Mouse (Mus musculus) midbrain, postnatal 0 days (tissue): ENCODE results near the gene Casz1. TPM values are rescaled to one million over a fixed set of nuclear protein-coding genes. Genes with fewer than 3 reads are reported as not detected.

ENCODE experiments used
- ATAC-seq: fragments of 200-750 bp; cut with Nextera tagmentation; 2 replicates; pipeline ENCODE4 v1.8.0; 2017; ENCODE audit warnings: moderate number of reproducible peaks, mild to moderate bottlenecking, moderate TSS enrichment, moderate library complexity; ENCODE audit not compliant: low FRiP score
- DNase-seq: peaks from one replicate; pipeline ENCODE4 v3.0.0-alpha.2; 2015; ENCODE audit warnings: low spot score
- H3K27ac ChIP-seq: fragments of 300-500 bp; sonication (generic); 2 replicates; pipeline ENCODE4 v1.5.1; 2014; ENCODE audit warnings: low read depth, mild to moderate bottlenecking, low read length, mixed read lengths
- H3K27me3 ChIP-seq: fragments of 300-500 bp; sonication (generic); 2 replicates; pipeline ENCODE4 v1.6.1; 2014; ENCODE audit warnings: low read length, control low read depth, mixed read lengths; ENCODE audit not compliant: insufficient read depth
- H3K36me3 ChIP-seq: fragments of 300-500 bp; sonication (generic); 2 replicates; pipeline ENCODE4 v1.6.1; 2014; ENCODE audit warnings: low read length, control low read depth, mixed read lengths; ENCODE audit not compliant: insufficient read depth
- H3K4me1 ChIP-seq: fragments of 300-500 bp; sonication (generic); 2 replicates; pipeline ENCODE4 v1.6.1; 2014; ENCODE audit warnings: mild to moderate bottlenecking, control low read depth, antibody characterized with exemption, low read length, mixed read lengths; ENCODE audit not compliant: insufficient read depth
- H3K4me2 ChIP-seq: fragments of 300-500 bp; sonication (generic); 2 replicates; pipeline ENCODE4 v1.6.1; 2014; ENCODE audit warnings: low read depth, mild to moderate bottlenecking, low read length, mixed read lengths; ENCODE audit not compliant: poor library complexity, severe bottlenecking
- H3K4me3 ChIP-seq: fragments of 300-500 bp; sonication (generic); 2 replicates; pipeline ENCODE4 v1.5.1; 2014; ENCODE audit warnings: low read depth, mild to moderate bottlenecking, low read length, moderate library complexity
- H3K9ac ChIP-seq: fragments of 300-500 bp; sonication (generic); replicated peaks from 2 replicates; pipeline ENCODE4 v1.6.1; 2014; ENCODE audit warnings: mild to moderate bottlenecking, low read length, moderate library complexity, mixed read lengths; ENCODE audit not compliant: poor library complexity, severe bottlenecking
- H3K9me3 ChIP-seq: fragments of 300-500 bp; sonication (generic); 2 replicates; pipeline ENCODE4 v1.6.1; 2016; ENCODE audit warnings: low read length, control low read depth
- CTCF ChIP-seq: IDR thresholded peaks from 2 replicates; pipeline ENCODE4 v1.5.1; 2016; ENCODE audit warnings: antibody characterized with exemption, mild to moderate bottlenecking
- WGBS: fragments of 180-500 bp; shearing (Covaris S2); extraction: QIAGEN DNeasy Blood & Tissue Kit; methylation state at CpG from one replicate; pipeline ENCODE4 v1.1.7; 2014; 5-methylcytosine and 5-hydroxymethylcytosine counted together
- polyA plus RNA-seq: library from polyadenylated mRNA; unstranded; fragments of >200 nt; fragmentation: Nextera tagmentation; extraction: Ambion mirVana; gene quantifications from 2 replicates; pipeline ENCODE4 v1.2.1, GENCODE M21; 2015
- total RNA-seq: library from RNA; depleted of rRNA; stranded (reverse); fragments of >200 nt; gene quantifications from 2 replicates; pipeline ENCODE4 v1.2.3, GENCODE M21; 2014

Gene Casz1
- total and polyA plus RNA-seq, 2 experiments from 2014 or later = 2.0 to 3.7 TPM

DNA sequence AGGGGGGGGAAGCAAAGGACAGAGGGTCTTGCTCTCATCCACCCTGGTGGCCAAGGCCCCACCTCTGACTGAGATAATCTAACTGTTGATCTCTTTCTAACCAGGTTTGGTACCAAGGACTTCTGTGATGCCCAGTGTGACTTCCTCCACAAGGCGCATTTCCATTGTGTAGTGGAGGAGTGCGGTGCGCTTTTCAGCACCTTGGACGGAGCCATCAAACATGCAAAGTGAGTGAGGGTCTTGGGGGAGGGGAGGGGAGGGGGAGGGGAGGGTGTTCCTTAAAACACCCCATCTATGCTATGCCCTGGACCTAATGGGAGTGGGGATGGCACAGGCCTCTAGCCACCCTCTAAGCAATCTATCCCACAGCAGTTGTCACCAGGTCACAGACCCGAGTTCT is 138.9 kb downstream of the Casz1 start:
- Histone ChIP-seq H3K36me3 (no peaks in the 10 kb centered on the region), H3K9ac (no peak overlapping the region), H3K4me1 (peaks cover 10% of the 10 kb centered on the region), H3K9me3 (no peaks in the 10 kb centered on the region), H3K27ac (no peak overlapping the region), H3K27me3 (peaks cover 3% of the 10 kb centered on the region), H3K4me2 (no peak overlapping the region), H3K4me3 (no peak overlapping the region)
- no peak for TF ChIP-seq CTCF
- WGBS = 51% methylated on average over 5 of the region's 5 CpGs
- ATAC-seq (no peak), DNase-seq (no peak)

DNA sequence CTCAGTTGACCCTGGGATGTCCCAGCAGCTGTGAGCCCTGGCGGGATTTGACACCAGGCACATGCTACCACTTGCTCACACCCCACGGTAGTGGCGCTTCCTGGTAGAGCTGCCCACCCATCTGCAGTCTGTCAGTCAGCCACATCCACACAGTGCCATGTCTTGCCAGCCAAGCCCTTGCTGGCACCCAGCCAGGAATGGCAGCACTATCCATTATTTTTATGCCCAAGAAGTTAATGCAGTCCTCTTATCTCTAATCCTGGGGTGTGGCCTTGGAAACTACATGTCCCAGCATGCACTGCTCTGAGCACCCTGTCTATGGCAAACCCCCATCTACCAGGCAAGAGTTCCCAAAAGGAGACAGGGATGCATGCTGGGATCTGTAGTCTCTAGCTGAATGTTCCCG is 141.2 kb downstream of the Casz1 start:
- Histone ChIP-seq H3K27me3 (no peaks in the 10 kb centered on the region; the same call in 1 of the 2 replicates), H3K36me3 (no peaks in the 10 kb centered on the region), H3K9me3 (no peaks in the 10 kb centered on the region), H3K4me1 (peaks cover 5% of the 10 kb centered on the region), H3K4me2 (no peak overlapping the region), H3K27ac (no peak overlapping the region), H3K9ac (no peak overlapping the region), H3K4me3 (no peak overlapping the region)
- WGBS = 86% methylated on average over 4 of the region's 4 CpGs
- no peak for TF ChIP-seq CTCF
- DNase-seq = no peak
- ATAC-seq = no peak

DNA sequence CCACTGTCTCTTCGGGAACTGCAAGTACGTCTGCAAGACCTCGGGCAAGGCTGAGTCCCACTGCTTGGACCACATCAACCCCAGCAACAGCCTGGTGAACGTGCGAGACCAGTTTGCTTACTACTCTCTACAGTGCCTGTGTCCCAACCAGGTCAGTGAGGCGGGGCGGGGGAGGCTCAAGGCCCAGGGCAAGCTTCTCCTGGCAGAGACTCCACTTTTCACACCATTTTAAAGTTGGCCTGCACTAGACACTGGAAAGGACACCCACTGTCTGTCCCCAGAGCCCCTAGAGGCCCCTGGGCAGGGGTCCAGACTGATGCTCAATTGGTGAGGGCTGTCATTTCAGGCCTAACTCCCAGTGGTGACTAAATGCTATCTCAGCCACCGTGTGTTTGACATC is 141.8 kb downstream of the Casz1 start:
- no peak overlapping the region for H3K4me3 ChIP-seq
- H3K9ac ChIP-seq = no peak overlapping the region
- no peak overlapping the region for H3K4me2 ChIP-seq
- ATAC-seq (no peak), DNase-seq (no peak)
- no peak for TF ChIP-seq CTCF
- H3K36me3 ChIP-seq = no peaks in the 10 kb centered on the region
- WGBS = 92% methylated on average over 8 of the region's 8 CpGs
- no peaks in the 10 kb centered on the region; the same call in 1 of the 2 replicates for H3K27me3 ChIP-seq
- H3K4me1 ChIP-seq = peaks cover 5% of the 10 kb centered on the region
- H3K27ac ChIP-seq = no peak overlapping the region
- no peaks in the 10 kb centered on the region for H3K9me3 ChIP-seq

DNA sequence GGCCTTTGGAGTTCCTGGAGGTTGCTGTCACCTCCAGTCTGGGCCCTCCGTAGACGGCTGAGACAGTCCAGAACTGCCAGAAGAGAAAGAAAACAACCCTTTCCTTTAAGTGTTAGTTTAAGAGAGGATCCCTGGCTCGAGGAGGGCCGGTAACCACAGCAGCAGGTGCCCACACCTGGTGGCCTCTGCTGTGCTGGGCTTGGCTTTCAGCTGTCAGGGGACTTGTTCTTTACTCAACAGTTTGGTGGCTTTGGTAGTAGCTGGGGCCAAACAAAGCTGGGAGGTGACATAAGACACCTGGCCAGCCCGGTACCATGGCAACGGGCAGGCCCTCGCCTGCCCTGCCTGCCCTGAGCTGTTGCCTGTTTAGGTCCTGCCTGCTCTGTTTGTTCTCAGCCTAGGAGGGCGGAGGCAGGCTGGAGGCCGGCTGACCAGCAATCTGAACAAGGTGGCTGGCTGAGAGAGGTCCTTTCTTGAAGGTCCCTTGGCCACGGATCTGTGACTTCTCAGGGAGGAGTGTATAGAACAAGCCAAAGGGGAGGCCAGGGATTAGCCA is 143.7 kb downstream of the Casz1 start:
- Histone ChIP-seq H3K4me3 (no peak overlapping the region), H3K9me3 (no peaks in the 10 kb centered on the region), H3K36me3 (no peaks in the 10 kb centered on the region), H3K9ac (no peak overlapping the region), H3K27me3 (peaks cover 6% of the 10 kb centered on the region; the same call in 1 of the 2 replicates), H3K4me1 (peaks cover 8% of the 10 kb centered on the region), H3K4me2 (no peak overlapping the region), H3K27ac (no peak overlapping the region)
- DNase-seq (no peak), ATAC-seq (no peak)
- no peak for TF ChIP-seq CTCF
- 68% methylated on average over 10 of the region's 10 CpGs for WGBS

DNA sequence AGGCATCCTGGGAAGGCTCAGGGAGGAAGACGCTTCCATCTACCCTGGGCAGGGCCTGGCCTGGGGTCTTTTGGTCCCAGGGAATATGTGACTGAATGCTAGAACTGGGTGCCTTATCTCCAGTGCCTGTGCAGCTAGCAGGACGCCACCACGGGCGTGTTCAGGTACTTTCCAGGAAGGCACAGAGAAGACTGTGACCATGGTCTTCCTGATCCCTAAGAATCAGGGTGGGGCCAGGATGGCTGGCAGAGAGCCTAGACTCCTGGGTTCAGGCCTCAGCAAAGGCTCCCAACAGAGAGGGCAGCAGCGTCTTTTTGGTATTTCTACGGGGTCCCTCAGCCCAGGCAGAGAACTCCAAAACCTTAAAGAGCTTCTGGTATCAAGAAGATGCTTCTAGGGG is 146.3 kb downstream of the Casz1 start:
- no peaks in the 10 kb centered on the region for H3K36me3 ChIP-seq
- H3K4me2 ChIP-seq = no peak overlapping the region
- H3K9ac ChIP-seq = no peak overlapping the region
- H3K9me3 ChIP-seq = no peaks in the 10 kb centered on the region
- ATAC-seq (no peak), DNase-seq (no peak)
- no peak overlapping the region for H3K4me3 ChIP-seq
- peaks cover 6% of the 10 kb centered on the region; the same call in 1 of the 2 replicates for H3K27me3 ChIP-seq
- H3K4me1 ChIP-seq = peaks cover 8% of the 10 kb centered on the region
- TF ChIP-seq CTCF = no peak
- H3K27ac ChIP-seq = no peak overlapping the region
- 70% methylated on average over 6 of the region's 6 CpGs for WGBS

DNA sequence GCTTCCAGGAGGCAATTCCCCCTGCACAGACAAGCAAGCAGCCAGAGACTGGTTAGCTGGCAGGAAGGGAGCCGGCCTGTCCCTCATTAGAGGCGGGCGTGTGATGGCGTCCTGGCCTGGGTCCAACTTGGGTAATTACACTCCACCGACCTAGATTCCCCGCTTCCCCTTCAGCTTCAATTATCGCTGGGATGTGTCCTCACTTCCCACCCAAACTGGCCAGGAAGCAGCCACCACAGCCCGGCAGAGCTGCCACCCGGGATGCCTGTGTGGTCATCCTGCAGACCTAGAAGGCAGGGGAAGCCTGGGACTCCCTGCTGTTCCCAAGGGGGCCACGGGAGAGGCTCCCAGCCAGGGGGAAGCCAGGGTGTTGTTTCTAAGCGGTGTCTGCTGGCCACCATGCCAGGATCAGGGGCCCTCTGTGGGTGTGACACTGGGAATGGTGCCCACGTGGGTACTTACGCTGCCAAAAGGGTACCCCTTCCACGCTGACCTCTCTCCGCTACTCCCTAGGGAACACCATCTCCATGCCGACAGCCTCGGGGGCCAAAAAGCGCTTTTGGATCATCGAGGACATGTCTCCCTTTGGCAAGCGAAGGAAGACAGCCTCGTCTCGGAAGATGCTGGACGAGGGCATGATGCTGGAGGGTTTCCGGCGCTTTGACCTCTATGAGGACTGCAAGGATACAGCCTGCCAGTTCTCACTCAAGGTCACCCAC is 146.9 kb downstream of the Casz1 start:
- TF ChIP-seq CTCF = no peak
- Histone ChIP-seq H3K27me3 (peaks cover 6% of the 10 kb centered on the region; the same call in 1 of the 2 replicates), H3K9ac (no peak overlapping the region), H3K4me1 (peaks cover 8% of the 10 kb centered on the region), H3K4me2 (peak overlapping the region; percentile 64), H3K9me3 (no peaks in the 10 kb centered on the region), H3K27ac (no peak overlapping the region; the same call in 1 of the 2 replicates), H3K4me3 (peak overlapping the region; percentile 44), H3K36me3 (no peaks in the 10 kb centered on the region)
- WGBS = 34% methylated on average over 25 of the region's 25 CpGs
- peak; percentile 85 for DNase-seq
- ATAC-seq = peak; percentile 24; the same call in 1 of the 2 replicates
